Mouse (Mus musculus) MEL (cell line): ENCODE results near the gene Gm49378. TPM values are rescaled to one million over a fixed set of nuclear protein-coding genes. Genes with fewer than 3 reads are reported as not detected.
A peak's percentile ranks its signal among the peaks of the same experiment; 100 is the strongest.

Experiments used
- DNase-seq: peaks from one replicate; pipeline ENCODE4 v3.0.0; 2011; ENCODE audit warnings: low read depth, low spot score
- H3K27ac ChIP-seq: 2 replicates; pipeline ENCODE4 v1.5.1; 2012; ENCODE audit warnings: low read depth, mild to moderate bottlenecking, control low read depth, low read length, moderate library complexity; ENCODE audit not compliant: control insufficient read depth
- H3K27me3 ChIP-seq, 2 experiments: fragments of 150-350 bp in 1 of 2; sonication (generic) in 1 of 2; 2 replicates each; pipeline ENCODE4 v1.6.1; 2012; ENCODE audit warnings: low read length in 2 of 2, mild to moderate bottlenecking in 2 of 2, improper control_type of control experiment in 1 of 2, moderate library complexity in 1 of 2; ENCODE audit not compliant: insufficient read depth in 2 of 2, control insufficient read depth in 1 of 2
- H3K36me3 ChIP-seq, 2 experiments: 2 replicates each; pipeline ENCODE4 v1.6.1; 2012 to 2014; ENCODE audit warnings: low read length in 2 of 2, improper control_type of control experiment in 1 of 2, inconsistent platforms in 1 of 2, mild to moderate bottlenecking in 1 of 2; ENCODE audit not compliant: insufficient read depth in 2 of 2, control insufficient read depth in 1 of 2
- H3K4me1 ChIP-seq, 2 experiments: fragments of 150-350 bp in 1 of 2; sonication (generic) in 1 of 2; 2 replicates each; pipeline ENCODE4 v1.6.1; 2012; ENCODE audit warnings: low read length in 2 of 2, improper control_type of control experiment in 1 of 2, mild to moderate bottlenecking in 1 of 2; ENCODE audit not compliant: insufficient read depth in 2 of 2, control insufficient read depth in 1 of 2
- H3K4me3 ChIP-seq, 2 experiments: fragments of 150-350 bp in 1 of 2; sonication (generic) in 1 of 2; 2 replicates each; pipeline ENCODE4 v1.5.1; 2012; ENCODE audit warnings: low read depth in 2 of 2, low read length in 2 of 2, mild to moderate bottlenecking in 2 of 2, moderate library complexity in 2 of 2, control low read depth in 1 of 2, improper control_type of control experiment in 1 of 2; ENCODE audit not compliant: control insufficient read depth in 1 of 2, insufficient read depth in 1 of 2
- H3K79me2 ChIP-seq: 2 replicates; pipeline ENCODE4 v1.6.1; 2012; ENCODE audit warnings: mild to moderate bottlenecking, low read length, moderate library complexity; ENCODE audit not compliant: control insufficient read depth, poor library complexity, insufficient read depth
- H3K9ac ChIP-seq: 2 replicates; pipeline ENCODE4 v1.6.1; 2012; ENCODE audit warnings: low read depth, mild to moderate bottlenecking, control low read depth, low read length, moderate library complexity; ENCODE audit not compliant: control insufficient read depth, poor library complexity, severe bottlenecking
- H3K9me3 ChIP-seq: fragments of 150-350 bp; sonication (generic); replicated peaks from 2 replicates; pipeline ENCODE4 v1.6.1; 2012; ENCODE audit warnings: mild to moderate bottlenecking, low read length, improper control_type of control experiment, moderate library complexity; ENCODE audit not compliant: insufficient read depth
- BHLHE40 ChIP-seq: IDR thresholded peaks from 2 replicates; pipeline ENCODE4 v1.6.1; 2012; ENCODE audit warnings: low read depth, mild to moderate bottlenecking, inconsistent platforms, low read length, improper control_type of control experiment, borderline replicate concordance
- EP300 ChIP-seq, 2 experiments: IDR thresholded peaks; 2 replicates each; pipeline ENCODE4 v1.6.1; 2011; ENCODE audit warnings: improper control_type of control experiment in 2 of 2, low read length in 2 of 2, low read depth in 1 of 2, mild to moderate bottlenecking in 1 of 2
- GATA1 ChIP-seq: IDR thresholded peaks from 2 replicates; pipeline ENCODE4 v1.6.1; 2011; ENCODE audit warnings: low read depth, low read length, improper control_type of control experiment
- JUND ChIP-seq: IDR thresholded peaks from 2 replicates; pipeline ENCODE4 v1.6.1; 2011; ENCODE audit warnings: low read depth, mild to moderate bottlenecking, improper control_type of control experiment, low read length
- KAT2A ChIP-seq: conservative IDR thresholded peaks from 2 replicates; pipeline ENCODE4 v1.6.1; 2012; ENCODE audit warnings: low read depth, low read length, improper control_type of control experiment, inconsistent platforms
- MEF2A ChIP-seq: IDR thresholded peaks from 2 replicates; pipeline ENCODE4 v1.6.1; 2014; ENCODE audit warnings: low read depth, mild to moderate bottlenecking, inconsistent platforms, low read length, improper control_type of control experiment; ENCODE audit not compliant: poor library complexity, insufficient replicate concordance, severe bottlenecking; ENCODE audit errors: extremely low read depth
- NRF1 ChIP-seq: IDR thresholded peaks from 2 replicates; pipeline ENCODE4 v1.6.1; 2014; ENCODE audit warnings: low read depth, mild to moderate bottlenecking, inconsistent platforms, low read length, improper control_type of control experiment, moderate library complexity; ENCODE audit not compliant: poor library complexity, insufficient read depth, severe bottlenecking
- POLR2A ChIP-seq, 2 experiments: IDR thresholded peaks; 2 replicates each; pipeline ENCODE4 v1.6.1; 2011 to 2012; ENCODE audit warnings: low read length in 2 of 2, mild to moderate bottlenecking in 2 of 2, control low read depth in 1 of 2, improper control_type of control experiment in 1 of 2, low read depth in 1 of 2, moderate library complexity in 1 of 2; ENCODE audit not compliant: control insufficient read depth in 1 of 2, insufficient read depth in 1 of 2, poor library complexity in 1 of 2
- SIN3A ChIP-seq: IDR thresholded peaks from 2 replicates; pipeline ENCODE4 v1.6.1; 2012; ENCODE audit warnings: low read length, improper control_type of control experiment, inconsistent platforms
- TAL1 ChIP-seq: IDR thresholded peaks from 2 replicates; pipeline ENCODE4 v1.6.1; 2012; ENCODE audit warnings: mild to moderate bottlenecking, inconsistent platforms, low read length, moderate library complexity, mixed read lengths
- TBP ChIP-seq: IDR thresholded peaks from 2 replicates; pipeline ENCODE4 v1.8.0; 2011; ENCODE audit warnings: low read depth, low read length, improper control_type of control experiment
- TCF12 ChIP-seq: IDR thresholded peaks from 2 replicates; pipeline ENCODE4 v1.6.1; 2014; ENCODE audit warnings: low read depth, mild to moderate bottlenecking, inconsistent platforms, low read length, improper control_type of control experiment, moderate library complexity
- USF1 ChIP-seq: IDR thresholded peaks from 2 replicates; pipeline ENCODE4 v1.6.1; 2014; ENCODE audit warnings: low read depth, mild to moderate bottlenecking, inconsistent platforms, low read length, improper control_type of control experiment, moderate library complexity
- polyA plus RNA-seq, 2 experiments: library from polyadenylated mRNA; stranded (reverse) in 1 of 2; unstranded in 1 of 2; fragments of >175 nt in 1 of 2; fragments of >200 nt in 1 of 2; gene quantifications; 2 replicates each; pipeline versions ENCODE4 v1.2.1 to v1.2.4; 2012; ENCODE audit warnings: low replicate concordance in 2 of 2, low read depth in 1 of 2; ENCODE audit not compliant: insufficient read length in 2 of 2, insufficient read depth in 1 of 2, missing spikeins in 1 of 2
- total RNA-seq: library from RNA; depleted of rRNA; stranded (reverse); fragments of 300-350 nt; gene quantifications from 2 replicates; pipeline ENCODE4 v1.2.3, GENCODE M21; 2012

Gm49378 gene
- total and polyA plus RNA-seq, 3 experiments, result 4.6 TPM; not detected in 2

DNA sequence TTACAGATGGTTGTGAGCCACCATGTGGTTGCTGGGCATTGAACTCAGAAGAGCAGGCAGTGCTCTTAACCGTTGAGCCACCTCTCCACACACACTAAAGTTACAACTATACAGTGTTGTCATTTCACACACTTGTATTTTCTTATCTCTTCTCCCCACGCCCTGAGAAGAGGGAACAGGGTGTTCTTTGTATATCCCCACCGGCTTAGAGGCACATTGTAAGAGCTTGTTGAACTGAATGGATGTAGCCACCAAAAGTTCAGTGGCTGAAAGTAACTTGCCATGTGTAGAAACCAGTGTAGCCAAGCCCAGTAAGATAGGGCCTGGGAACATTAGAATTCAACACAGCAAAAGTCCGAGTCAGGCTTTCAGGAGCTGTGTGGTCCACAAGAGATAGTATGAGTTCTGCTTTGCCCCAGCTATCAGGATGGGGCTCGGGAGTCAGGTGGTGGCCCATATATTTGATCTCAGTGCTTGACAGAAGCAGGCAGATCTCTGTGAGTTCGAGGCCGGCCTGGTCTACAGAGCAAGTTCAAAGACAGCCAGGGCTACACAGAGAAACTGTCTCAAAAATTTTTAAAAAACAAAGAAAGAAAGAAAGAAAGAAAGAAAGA lies 23.0 kb downstream of the Gm49378 start:
- peaks cover 11 to 51% of the 10 kb centered on the region in 2 experiments for H3K4me1 ChIP-seq
- H3K9ac ChIP-seq, result peak overlapping the region; percentile 1
- peak overlapping the region; percentile 85 for H3K27ac ChIP-seq

DNA sequence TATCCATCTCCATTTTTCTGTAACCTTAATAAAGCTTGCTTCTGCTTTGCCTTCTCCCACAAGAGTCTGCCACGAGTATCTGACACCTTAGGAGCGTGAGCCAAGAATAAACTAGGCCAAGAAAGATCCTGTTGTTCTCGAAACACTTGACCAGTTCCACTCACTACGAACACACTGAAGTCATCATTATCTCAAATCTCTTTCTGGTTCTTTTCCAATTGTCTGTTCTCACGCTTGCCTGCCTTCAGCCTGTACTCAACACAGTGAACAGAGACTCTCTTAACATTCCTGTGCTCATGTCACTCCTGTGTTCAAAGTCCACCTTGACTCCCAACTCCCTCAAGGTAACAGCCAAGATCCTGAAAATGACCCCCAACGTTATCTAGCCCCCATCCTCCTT lies 24.3 kb downstream of the Gm49378 start:
- Histone ChIP-seq H3K9ac (no peak overlapping the region), H3K27ac (peak overlapping the region; percentile 24), H3K79me2 (no peaks in the 10 kb centered on the region), H3K36me3 (peaks cover 0 to 24% of the 10 kb centered on the region in 2 experiments; a peak in 2 of 4 replicates)
- TF ChIP-seq POLR2A (IDR thresholded peaks at IDR 0.05; ENCODE audit: control insufficient read depth in 1 of 2, insufficient read depth in 1 of 2, low read depth in 1 of 2, low read length in 2 of 2, poor library complexity in 1 of 2) (no peak), GATA1 (peak; percentile 33; the same call in 1 of the 2 replicates), NRF1 (no peak)
- TF ChIP-seq, all 39 proteins: peak for 1
- Histone ChIP-seq H3K27me3 (no peaks in the 10 kb centered on the region), H3K9me3 (no peaks in the 10 kb centered on the region), H3K4me3 (no peak overlapping the region), H3K4me1 (peaks cover 11 to 40% of the 10 kb centered on the region in 2 experiments)
- peak; percentile 59 for DNase-seq

More for the DNA sequence above, 23.0 kb downstream of the Gm49378 start:
- peaks cover 0 to 27% of the 10 kb centered on the region in 2 experiments; a peak in 2 of 4 replicates for H3K36me3 ChIP-seq
- H3K79me2 ChIP-seq, result no peaks in the 10 kb centered on the region
- H3K4me3 ChIP-seq, result no peak overlapping the region
- DNase-seq, result peak; percentile 87
- H3K27me3 ChIP-seq, result no peaks in the 10 kb centered on the region
- no peaks in the 10 kb centered on the region for H3K9me3 ChIP-seq
- no peak for TF ChIP-seq SIN3A
- 0 out of 2 replicates have a peak, but pooled peaks have one; percentile 51 for TF ChIP-seq USF1
- TF ChIP-seq POLR2A (IDR thresholded peaks at IDR 0.05; ENCODE audit: control insufficient read depth in 1 of 2, insufficient read depth in 1 of 2, low read depth in 1 of 2, low read length in 2 of 2, poor library complexity in 1 of 2), result peak in 1 of 2 experiments; percentile 40; a peak in 1 of 4 replicates
- 0 out of 2 replicates have a peak, but pooled peaks have one; percentile 2 for TF ChIP-seq TCF12
- no peak for TF ChIP-seq JUND
- TF ChIP-seq TBP, result peak; percentile 65
- TF ChIP-seq MEF2A, result no peak
- no peak for TF ChIP-seq BHLHE40
- TF ChIP-seq EP300 (IDR thresholded peaks at IDR 0.05; ENCODE audit: low read depth in 1 of 2, low read length in 2 of 2), result peak in 1 of 2 experiments; percentile 42; a peak in 2 of 4 replicates
- peak; percentile 70 for TF ChIP-seq TAL1
- TF ChIP-seq GATA1, result peak; percentile 84
- TF ChIP-seq, all 39 proteins: peak for 7

DNA sequence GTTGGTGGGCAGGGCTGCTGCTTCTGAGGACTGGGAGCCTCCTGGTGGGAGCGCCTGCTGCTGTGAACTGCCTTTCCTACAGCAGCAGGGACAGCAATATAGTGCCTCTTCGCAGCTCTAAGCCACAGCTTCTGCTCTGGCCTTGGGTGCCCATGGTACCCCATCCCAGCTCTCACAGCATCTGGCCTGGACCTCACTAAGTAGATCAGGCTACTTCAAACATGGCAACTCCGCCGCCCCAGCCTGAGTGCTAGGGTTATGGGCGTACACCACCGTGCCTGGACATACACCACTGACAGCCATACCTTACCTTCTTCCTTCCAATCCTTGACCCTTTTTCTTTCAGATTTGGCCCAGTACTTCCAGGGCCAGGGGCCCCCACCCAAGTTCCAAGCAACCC lies 29.4 kb downstream of the Gm49378 start:
- H3K4me3 ChIP-seq, result no peak overlapping the region
- DNase-seq, result no peak
- no peak overlapping the region for H3K27ac ChIP-seq
- peaks cover 0 to 16% of the 10 kb centered on the region in 2 experiments; a peak in 2 of 4 replicates for H3K36me3 ChIP-seq
- H3K27me3 ChIP-seq, result no peaks in the 10 kb centered on the region
- no peak overlapping the region for H3K9ac ChIP-seq
- peaks cover 3 to 16% of the 10 kb centered on the region in 2 experiments; a peak in 3 of 4 replicates for H3K4me1 ChIP-seq
- H3K79me2 ChIP-seq, result no peaks in the 10 kb centered on the region
- no peaks in the 10 kb centered on the region for H3K9me3 ChIP-seq
- TF ChIP-seq EP300 (IDR thresholded peaks at IDR 0.05; ENCODE audit: low read depth in 1 of 2, low read length in 2 of 2) (no peak), KAT2A (no peak)
